Mouse (Mus musculus): ENCODE data around the gene Hoxd9.

- TF ChIP-seq FLI1 (IDR thresholded peaks at IDR 0.05; ENCODE audit: low read length) = no peak
- TF ChIP-seq GATA1 (IDR thresholded peaks at IDR 0.05; ENCODE audit: borderline replicate concordance, low read length) = no peak
Measured at GRCm38 (mm10) chr2:74727640-74728302, 30.2 kb downstream of the Hoxd9 start.

Measured in megakaryocyte, embryonic 14.5 days (primary cell).